Mouse (Mus musculus): ENCODE results near the gene Hhat.

- no peak for TF ChIP-seq CTCF (IDR thresholded peaks at IDR 0.05; ENCODE audit: control insufficient read depth, insufficient read depth, insufficient replicate concordance, low read depth, low read length)
- no peak for TF ChIP-seq POLR2A (IDR thresholded peaks at IDR 0.05; ENCODE audit: control insufficient read depth, low read depth, low read length)
Measured at GRCm38 (mm10) chr1:192603556-192603955, 167.5 kb downstream of the Hhat start.

Data from testis, adult 2 months (tissue).